Comparison of ENCODE assay signal across 32 mouse cellular contexts in genomic region chr10:112132194-112132593, GRCm38 (mm10). TPM values are rescaled to one million over a fixed set of nuclear protein-coding genes. Genes with fewer than 3 reads are reported as not detected.
"Had no signal": no experiment of that assay in that cellular context is flagged by ENCODE, and none has a peak within 500 bp of the region (broad histone marks: within the 10 kb centered on the region; RNA-seq: fewer than 3 reads in every experiment).

No protein-coding gene starts in this region.

- H3K4me2 ChIP-seq: lung, embryonic 15.5 days; midbrain, embryonic 13.5 days; neural tube, embryonic 13.5 days; stomach, embryonic 15.5 days had no signal

- H3K27me3 ChIP-seq: lung, embryonic 15.5 days; midbrain, embryonic 13.5 days; neural tube, embryonic 13.5 days; stomach, embryonic 15.5 days had no signal

- H3K27ac ChIP-seq: kidney, postnatal 0 days; layer of hippocampus, adult 2 months; left cerebral cortex, adult 2 months; lung, embryonic 15.5 days; midbrain, embryonic 10.5 days; midbrain, embryonic 13.5 days; neural tube, embryonic 13.5 days; stomach, embryonic 15.5 days had no signal

- H3K4me1 ChIP-seq: lung, embryonic 15.5 days; midbrain, embryonic 10.5 days; midbrain, embryonic 13.5 days; neural tube, embryonic 13.5 days; stomach, embryonic 15.5 days had no signal

- H3K9me3 ChIP-seq: lung, embryonic 15.5 days; midbrain, embryonic 10.5 days; midbrain, embryonic 13.5 days; neural tube, embryonic 13.5 days; stomach, embryonic 15.5 days had no signal

- H3K4me3 ChIP-seq: layer of hippocampus, adult 2 months; left cerebral cortex, adult 2 months; lung, embryonic 15.5 days; midbrain, embryonic 10.5 days; midbrain, embryonic 13.5 days; myocyte; neural tube, embryonic 13.5 days; stomach, embryonic 15.5 days had no signal

- H3K9ac ChIP-seq: lung, embryonic 15.5 days; midbrain, embryonic 13.5 days; neural tube, embryonic 13.5 days; stomach, embryonic 15.5 days had no signal

- DNase-seq: kidney, adult 2 months; kidney, postnatal 25 days; layer of hippocampus, adult 9-11 months; layer of hippocampus, postnatal 36 days; lung, adult 18-20 months; lung, postnatal 10 days; lung, postnatal 36 days; retina, postnatal 1 day; right cerebral cortex, postnatal 25 days; spleen, adult 18-20 months; thymus, postnatal 25 days had no signal

- H3K36me3 ChIP-seq: lung, embryonic 15.5 days; midbrain, embryonic 10.5 days; midbrain, embryonic 13.5 days; neural tube, embryonic 13.5 days; stomach, embryonic 15.5 days had no signal

- ATAC-seq: intestine, postnatal 0 days; midbrain, embryonic 13.5 days; midbrain, embryonic 16.5 days had no signal

RNA-seq across cellular contexts. Expression of gene Glipr1l3, which starts 27.9 kb away (rescaled TPM):
- total RNA-seq: layer of hippocampus, adult 2 months; layer of hippocampus, postnatal 36 days; left cerebral cortex, adult 2 months; left cerebral cortex, postnatal 10 days; left cerebral cortex, postnatal 36 days; monocyte, adult 5-6 weeks; neutrophil, adult 5-6 weeks had no signal
- polyA plus RNA-seq: intestine, embryonic 14.5 days; intestine, postnatal 0 days; kidney, adult 2 months; kidney, embryonic 14.5 days; kidney, postnatal 0 days; large intestine, adult 2 months; limb, embryonic 11.5 days; limb, embryonic 14.5 days; lung, embryonic 15.5 days; midbrain, embryonic 10.5 days; myocyte; stomach, embryonic 15.5 days; thymus, postnatal 0 days had no signal

RNA-seq across cellular contexts. Expression of gene Caps2, which starts 31.2 kb away (rescaled TPM):
- total RNA-seq: left cerebral cortex, adult 2 months; monocyte, adult 5-6 weeks; neutrophil, adult 5-6 weeks had no signal
- polyA plus RNA-seq: thymus, postnatal 0 days had no signal

RNA-seq across cellular contexts. Expression of gene Glipr1l2, which starts 49.0 kb away (rescaled TPM):
- total RNA-seq: layer of hippocampus, adult 2 months; layer of hippocampus, postnatal 36 days; left cerebral cortex, adult 2 months; left cerebral cortex, postnatal 10 days; left cerebral cortex, postnatal 36 days; monocyte, adult 5-6 weeks; neutrophil, adult 5-6 weeks had no signal
- polyA plus RNA-seq: intestine, embryonic 14.5 days; intestine, postnatal 0 days; kidney, adult 2 months; kidney, embryonic 14.5 days; kidney, postnatal 0 days; large intestine, adult 2 months; limb, embryonic 11.5 days; limb, embryonic 14.5 days; lung, embryonic 15.5 days; midbrain, embryonic 10.5 days; midbrain, embryonic 13.5 days; midbrain, embryonic 16.5 days; myocyte; neural tube, embryonic 13.5 days; stomach, embryonic 15.5 days; thymus, postnatal 0 days had no signal
